In the genomic region with DNA sequence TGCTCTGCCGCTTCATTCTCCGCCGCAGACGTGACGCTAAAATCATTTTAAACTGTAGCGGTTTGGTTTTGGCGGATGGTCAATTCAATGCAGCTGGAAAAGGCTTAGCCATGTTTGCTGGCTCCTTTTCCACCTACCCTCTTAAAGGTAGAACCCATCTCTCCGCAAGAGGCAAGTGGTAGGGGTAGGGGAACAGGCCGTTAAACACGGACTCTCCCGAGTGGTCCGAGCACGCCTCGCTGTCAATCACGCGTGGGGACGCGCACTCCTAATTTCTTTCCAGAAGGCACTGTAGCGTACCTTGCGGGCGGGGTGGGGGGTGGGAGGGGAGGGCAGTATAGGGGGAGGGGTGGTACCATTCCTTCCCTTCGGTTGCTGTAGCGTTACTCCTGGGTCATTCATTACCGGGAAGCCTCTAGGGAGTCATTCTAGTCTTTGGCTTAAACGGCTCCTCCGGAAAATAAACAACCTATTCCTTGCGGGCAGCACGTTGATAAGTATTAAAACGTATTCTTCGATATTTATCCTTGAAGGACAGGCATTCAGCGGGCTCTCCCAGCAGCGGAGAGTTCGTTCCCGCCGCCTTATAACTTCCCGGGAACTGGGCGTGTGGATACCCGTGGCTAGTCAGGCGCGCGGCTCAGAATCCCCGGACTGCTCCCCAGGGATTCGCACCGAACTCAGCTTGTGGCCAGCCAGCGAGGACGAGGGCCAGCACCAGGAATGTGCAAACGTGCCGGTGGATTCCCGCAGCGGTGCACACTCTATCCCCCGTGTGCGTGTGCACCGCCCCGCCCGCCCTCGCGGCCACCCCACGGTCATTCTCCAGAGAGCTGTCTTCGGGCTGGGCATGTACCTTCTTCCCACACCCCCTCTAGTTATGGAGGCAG, we compare ENCODE assay signal across 8 mouse cellular contexts. TPM values are rescaled to one million over a fixed set of nuclear protein-coding genes. Genes with fewer than 3 reads are reported as not detected.
DNase-seq lines count a peak whose midpoint lies in the region; ATAC-seq and TF ChIP-seq lines count a peak whose summit lies in the region.

No protein-coding gene starts in this region.

- no peaks in the 10 kb centered on the region for H3K36me3 ChIP-seq in heart, adult 2 months (ENCODE audit: control insufficient read depth, insufficient read depth, low read length)
- no peaks in the 10 kb centered on the region for H3K36me3 ChIP-seq in forebrain, embryonic 14.5 days (ENCODE audit: control insufficient read depth, insufficient read depth, low read length)
- H3K36me3 ChIP-seq in intestine, embryonic 14.5 days (ENCODE audit: control insufficient read depth, insufficient read depth, low read length): no peaks in the 10 kb centered on the region
- H3K36me3 ChIP-seq in liver, embryonic 13.5 days: no peaks in the 10 kb centered on the region

- peaks cover 2% of the 10 kb centered on the region; the same call in 1 of the 2 replicates for H3K4me1 ChIP-seq in heart, adult 2 months (ENCODE audit: control insufficient read depth, insufficient read depth, low read length)
- H3K4me1 ChIP-seq in brown adipose tissue, adult 24 weeks (ENCODE audit: control insufficient read depth, insufficient read depth, insufficient read length, low read length): no peaks in the 10 kb centered on the region; the same call in 1 of the 2 replicates
- H3K4me1 ChIP-seq in forebrain, embryonic 14.5 days (ENCODE audit: control insufficient read depth, insufficient read depth, low read length): peaks cover 6% of the 10 kb centered on the region; the same call in 1 of the 2 replicates
- peaks cover 24% of the 10 kb centered on the region for H3K4me1 ChIP-seq in intestine, embryonic 14.5 days (replicated peaks; ENCODE audit: control insufficient read depth, insufficient read depth, low read length)
- H3K4me1 ChIP-seq in liver, embryonic 13.5 days (replicated peaks): 0 out of 2 replicates have a peak, but pooled peaks cover 14% of the 10 kb centered on the region

- under 1% methylated on average over 59 of the region's 59 CpGs for WGBS in heart, adult 2 months
- under 1% methylated on average over 59 of the region's 59 CpGs for WGBS in forebrain, embryonic 14.5 days
- WGBS in intestine, embryonic 14.5 days: under 1% methylated on average over 59 of the region's 59 CpGs
- under 1% methylated on average over 59 of the region's 59 CpGs for WGBS in liver, embryonic 13.5 days (ENCODE audit: insufficient replicate concordance)

- TF ChIP-seq CTCF in heart, adult 2 months (IDR thresholded peaks at IDR 0.05): no peak

- no peaks in the 10 kb centered on the region for H3K9me3 ChIP-seq in forebrain, embryonic 14.5 days (replicated peaks; ENCODE audit: control insufficient read depth, low read length)
- no peaks in the 10 kb centered on the region for H3K9me3 ChIP-seq in intestine, embryonic 14.5 days (ENCODE audit: control insufficient read depth, low read length)
- no peaks in the 10 kb centered on the region for H3K9me3 ChIP-seq in liver, embryonic 13.5 days (replicated peaks)

- no peak overlapping the region for H3K27ac ChIP-seq in heart, adult 2 months
- no peak overlapping the region for H3K27ac ChIP-seq in brown adipose tissue, adult 24 weeks (replicated peaks; ENCODE audit: low read depth, low read length)
- peak overlapping the region; percentile 86 for H3K27ac ChIP-seq in forebrain, embryonic 14.5 days (ENCODE audit: low read depth, low read length)
- no peak overlapping the region for H3K27ac ChIP-seq in intestine, embryonic 14.5 days (ENCODE audit: low read depth)
- H3K27ac ChIP-seq in liver, embryonic 13.5 days: no peak overlapping the region

- H3K4me3 ChIP-seq in heart, adult 2 months: peak overlapping the region; percentile 43
- H3K4me3 ChIP-seq in brown adipose tissue, adult 24 weeks (ENCODE audit: insufficient read depth, low read depth, low read length): peak overlapping the region; percentile 41
- peak overlapping the region; percentile 68 for H3K4me3 ChIP-seq in forebrain, embryonic 14.5 days (ENCODE audit: low read depth, low read length)
- peak overlapping the region; percentile 57 for H3K4me3 ChIP-seq in intestine, embryonic 14.5 days (ENCODE audit: low read depth, low read length)
- peak overlapping the region; percentile 38 for H3K4me3 ChIP-seq in liver, embryonic 13.5 days (replicated peaks)

- TF ChIP-seq EP300 in heart, adult 2 months (IDR thresholded peaks at IDR 0.05; ENCODE audit: insufficient read depth, low read depth, low read length): no peak

- peak overlapping the region; percentile 89 for H3K4me2 ChIP-seq in forebrain, embryonic 14.5 days (ENCODE audit: low read length)
- peak overlapping the region; percentile 64 for H3K4me2 ChIP-seq in intestine, embryonic 14.5 days (ENCODE audit: low read length)
- peak overlapping the region; percentile 62 for H3K4me2 ChIP-seq in liver, embryonic 13.5 days

- H3K27me3 ChIP-seq in heart, adult 2 months (ENCODE audit: control insufficient read depth, insufficient read depth, low read length): peaks cover 21% of the 10 kb centered on the region
- H3K27me3 ChIP-seq in forebrain, embryonic 14.5 days (replicated peaks; ENCODE audit: control insufficient read depth, insufficient read depth, low read length): no peaks in the 10 kb centered on the region
- peaks cover 35% of the 10 kb centered on the region for H3K27me3 ChIP-seq in intestine, embryonic 14.5 days (replicated peaks; ENCODE audit: control insufficient read depth, insufficient read depth, low read length)
- peaks cover 70% of the 10 kb centered on the region for H3K27me3 ChIP-seq in liver, embryonic 13.5 days

- DNase-seq in heart, adult 2 months: peak; percentile 7 to 24
- no peak for DNase-seq in heart, postnatal 25 days (ENCODE audit: low spot score)
- peak; percentile 73 for DNase-seq in forebrain, embryonic 14.5 days (ENCODE audit: low spot score)
- DNase-seq in intestine, embryonic 14.5 days (ENCODE audit: low spot score): peak; percentile 75
- DNase-seq in liver, embryonic 13.5 days: no peak
- peak; percentile 51 to 66 for DNase-seq in right cerebral cortex, adult 2 months (ENCODE audit: low spot score in 2 of 2)
- no peak for DNase-seq in urinary bladder, postnatal 25 days (ENCODE audit: low spot score)

- no peaks in the 10 kb centered on the region for H3K79me2 ChIP-seq in heart, adult 2 months (replicated peaks; ENCODE audit: control insufficient read depth, insufficient read depth, low read length)

- intact Hi-C loops in heart, adult 2 months (cut with DNase I): no loop called here
- intact Hi-C loops in heart, postnatal 25 days (cut with DNase I): no loop called here

- peak; percentile 30 for ATAC-seq in forebrain, embryonic 14.5 days
- 0 out of 2 replicates have a peak, but pooled peaks have one; percentile 17 for ATAC-seq in intestine, embryonic 14.5 days (replicated peaks; ENCODE audit: low FRiP score, low TSS enrichment, low read depth)
- ATAC-seq in liver, embryonic 13.5 days (ENCODE audit: low read depth): no peak

- no peak overlapping the region for H3K9ac ChIP-seq in heart, adult 2 months (ENCODE audit: low read depth, low read length)
- H3K9ac ChIP-seq in forebrain, embryonic 14.5 days (ENCODE audit: low read length): peak overlapping the region; percentile 77
- H3K9ac ChIP-seq in intestine, embryonic 14.5 days (ENCODE audit: low read length): peak overlapping the region; percentile 27; the same call in 1 of the 2 replicates
- no peak overlapping the region for H3K9ac ChIP-seq in liver, embryonic 13.5 days

- no peak for TF ChIP-seq POLR2A in heart, adult 2 months (IDR thresholded peaks at IDR 0.05; ENCODE audit: insufficient read depth, low read depth, low read length)

RNA-seq across cellular contexts. Expression of gene Pcdh10, which starts 1.5 kb away (rescaled TPM):
- under 1 TPM in 1 of 2 experiments, not detected in 1; 0.02 TPM for total RNA-seq in heart, adult 2 months (2021)
- 0.02 TPM in 1 of 2 replicates, not detected in the other for polyA plus RNA-seq in heart, adult 2 months (2012; rRNA removed)
- total RNA-seq in heart, postnatal 25 days (2021): under 1 TPM in 1 of 2 experiments, not detected in 1; 0.06 TPM
- polyA plus RNA-seq in brown adipose tissue, adult 24 weeks (2012; ENCODE audit: insufficient read depth, insufficient read length, missing spikeins): not detected in 2 replicates
- 12.7 and 16.1 TPM in 2 replicates for polyA plus RNA-seq in forebrain, embryonic 14.5 days (2014; fragmentation: Nextera tagmentation; extraction: Ambion mirVana)
- 0.62 and 0.84 TPM in 2 replicates for polyA plus RNA-seq in intestine, embryonic 14.5 days (2014; fragmentation: Nextera tagmentation; extraction: Ambion mirVana)
- 0.05 and 0.12 TPM in 2 replicates for polyA plus RNA-seq in liver, embryonic 13.5 days (2015; fragmentation: Nextera tagmentation; extraction: Ambion mirVana)

Comparison
In these comparisons a context has a peak if more than half of its experiments do, and no peak if none do; other contexts are left out.
1. DNase-seq: peak in heart, adult 2 months (2 of 2), forebrain, embryonic 14.5 days (single experiment), intestine, embryonic 14.5 days (single experiment) and right cerebral cortex, adult 2 months (2 of 2); none in heart, postnatal 25 days (single experiment), liver, embryonic 13.5 days (single experiment) and urinary bladder, postnatal 25 days (single experiment).
2. H3K9ac ChIP-seq: peak in forebrain, embryonic 14.5 days (single experiment) and intestine, embryonic 14.5 days (single experiment); none in heart, adult 2 months (single experiment) and liver, embryonic 13.5 days (single experiment).
3. Peak in every context shown above with its lines, with median percentiles within 50 percentile points of each other: H3K4me3 ChIP-seq and H3K4me2 ChIP-seq.